Mouse (Mus musculus) myocyte (in vitro differentiated cells): ENCODE measurements at regions not wholly inside any gene's neighbourhood (a gene's known extent, or its start where the extent isn't known, plus 50 kb on each side); places are given as distances from the start of the nearest gene placed in this dataset.
A peak's percentile ranks its signal among the peaks of the same experiment; 100 is the strongest.
"Not testable (repeated sequence)": the region's sequence is repeated elsewhere in the genome, so short reads cannot be mapped to it uniquely, and the experiment has no call there.

Experiments
- H3K27me3 ChIP-seq: one replicate; pipeline ENCODE4 v1.6.1; 2011; ENCODE audit not compliant: control insufficient read depth, insufficient read depth, insufficient read length
- H3K36me3 ChIP-seq: one replicate; pipeline ENCODE4 v1.6.1; 2011; ENCODE audit not compliant: control insufficient read depth, insufficient read depth
- H3K4me2 ChIP-seq: one replicate; pipeline ENCODE4 v1.6.1; 2011; ENCODE audit warnings: low read depth, control low read depth
- H3K4me3 ChIP-seq: one replicate; pipeline ENCODE4 v1.5.1; 2011; ENCODE audit warnings: mild to moderate bottlenecking, control low read depth, moderate library complexity
- H3K79me2 ChIP-seq: one replicate; pipeline ENCODE4 v1.6.1; 2011; ENCODE audit not compliant: control insufficient read depth, insufficient read depth
- H3ac ChIP-seq: one replicate; pipeline ENCODE4 v1.6.1; 2011; ENCODE audit not compliant: control insufficient read depth, insufficient read length
- CEBPB ChIP-seq: IDR thresholded peaks from 2 replicates; pipeline ENCODE4 v1.6.1; 2011; ENCODE audit warnings: mild to moderate bottlenecking, moderate library complexity; ENCODE audit not compliant: poor library complexity, insufficient read depth, severe bottlenecking
- E2F4 ChIP-seq: IDR thresholded peaks from one replicate; pipeline ENCODE4 v1.6.1; 2011; ENCODE audit warnings: mild to moderate bottlenecking, control low read depth, moderate library complexity; ENCODE audit not compliant: insufficient read depth
- MAX ChIP-seq: IDR thresholded peaks from one replicate; pipeline ENCODE4 v1.6.1; 2011; ENCODE audit warnings: low read depth, mild to moderate bottlenecking, control low read depth
- MYOD1 ChIP-seq, 3 experiments: IDR thresholded peaks; one replicate each; pipeline ENCODE4 v1.6.1; 2011; ENCODE audit warnings: control low read depth in 2 of 3, low read depth in 2 of 3, mild to moderate bottlenecking in 2 of 3, moderate library complexity in 1 of 3; ENCODE audit not compliant: insufficient read length in 2 of 3, control insufficient read depth in 1 of 3
- MYOG ChIP-seq, 3 experiments: IDR thresholded peaks; one replicate each; pipeline ENCODE4 v1.6.1; 2011; ENCODE audit warnings: control low read depth in 2 of 3, low read depth in 2 of 3, mild to moderate bottlenecking in 2 of 3; ENCODE audit not compliant: insufficient read length in 2 of 3, control insufficient read depth in 1 of 3, insufficient read depth in 1 of 3
- POLR2A ChIP-seq: IDR thresholded peaks from one replicate; pipeline ENCODE4 v1.6.1; 2011; ENCODE audit warnings: low read depth, mild to moderate bottlenecking, control low read depth, moderate library complexity; ENCODE audit not compliant: insufficient read length
- POLR2AphosphoS2 ChIP-seq: IDR thresholded peaks from one replicate; pipeline ENCODE4 v1.6.1; 2011; ENCODE audit warnings: low read depth, control low read depth; ENCODE audit not compliant: insufficient read length
- REST ChIP-seq: IDR thresholded peaks from one replicate; pipeline ENCODE4 v1.6.1; 2011; ENCODE audit warnings: mild to moderate bottlenecking, control low read depth, moderate library complexity; ENCODE audit not compliant: insufficient read depth, insufficient read length
- SRF ChIP-seq: IDR thresholded peaks from one replicate; pipeline ENCODE4 v1.6.1; 2011; ENCODE audit warnings: low read depth; ENCODE audit not compliant: control insufficient read depth, insufficient read length
- TCF12 ChIP-seq: IDR thresholded peaks from one replicate; pipeline ENCODE4 v1.6.1; 2011; ENCODE audit warnings: mild to moderate bottlenecking, control low read depth; ENCODE audit not compliant: poor library complexity, insufficient read depth, severe bottlenecking
- TCF3 ChIP-seq: IDR thresholded peaks from one replicate; pipeline ENCODE4 v1.6.1; 2011; ENCODE audit warnings: low read depth, control low read depth; ENCODE audit not compliant: insufficient read length
- USF1 ChIP-seq: IDR thresholded peaks from one replicate; pipeline ENCODE4 v1.6.1; 2011; ENCODE audit warnings: low read depth, mild to moderate bottlenecking, control low read depth, moderate library complexity

- Histone ChIP-seq H3K4me3 (no peak overlapping the region), H3K79me2 (no peaks in the 10 kb centered on the region), H3K36me3 (no peaks in the 10 kb centered on the region), H3ac (no peak overlapping the region), H3K27me3 (no peaks in the 10 kb centered on the region), H3K4me2 (no peak overlapping the region)
- no peak for TF ChIP-seq POLR2AphosphoS2
- TF ChIP-seq TCF12, result no peak
- TF ChIP-seq MYOD1 (IDR thresholded peaks at IDR 0.05; ENCODE audit: control insufficient read depth in 1 of 3, insufficient read length in 2 of 3, low read depth in 2 of 3), result no peak
- no peak for TF ChIP-seq CEBPB
- TF ChIP-seq USF1, result no peak
- TF ChIP-seq POLR2A, result no peak
- no peak for TF ChIP-seq SRF
- no peak for TF ChIP-seq MAX
- no peak for TF ChIP-seq REST
- TF ChIP-seq TCF3, result no peak
- no peak for TF ChIP-seq MYOG (IDR thresholded peaks at IDR 0.05; ENCODE audit: control insufficient read depth in 1 of 3, insufficient read depth in 1 of 3, insufficient read length in 2 of 3, low read depth in 2 of 3)
- TF ChIP-seq E2F4, result no peak
These were observed 115.0 kb upstream of the Nudt7 start for GRCm38 (mm10) chr8:114018364-114018763.

- not testable (repeated sequence) for H3K79me2 ChIP-seq, H3K4me3 ChIP-seq, H3ac ChIP-seq, H3K4me2 ChIP-seq, H3K36me3 ChIP-seq, H3K27me3 ChIP-seq
These were observed 103.2 kb upstream of the Nudt7 start for GRCm38 (mm10) chr8:114030141-114030540.

- Histone ChIP-seq H3K36me3 (no peaks in the 10 kb centered on the region), H3K4me3 (no peak overlapping the region), H3K27me3 (no peaks in the 10 kb centered on the region), H3ac (no peak overlapping the region), H3K79me2 (no peaks in the 10 kb centered on the region), H3K4me2 (peak overlapping the region; percentile 25)
- no peak for TF ChIP-seq CEBPB
- no peak for TF ChIP-seq MYOG (IDR thresholded peaks at IDR 0.05; ENCODE audit: control insufficient read depth in 1 of 3, insufficient read depth in 1 of 3, insufficient read length in 2 of 3, low read depth in 2 of 3)
- TF ChIP-seq POLR2AphosphoS2, result no peak
- no peak for TF ChIP-seq E2F4
- TF ChIP-seq TCF3, result no peak
- no peak for TF ChIP-seq REST
- no peak for TF ChIP-seq MYOD1 (IDR thresholded peaks at IDR 0.05; ENCODE audit: control insufficient read depth in 1 of 3, insufficient read length in 2 of 3, low read depth in 2 of 3)
- no peak for TF ChIP-seq POLR2A
- TF ChIP-seq MAX, result no peak
- TF ChIP-seq SRF, result no peak
- TF ChIP-seq USF1, result no peak
- no peak for TF ChIP-seq TCF12
These were observed 80.9 kb upstream of the Nudt7 start for GRCm38 (mm10) chr8:114052426-114052825.

GRCm38 (mm10) chr8:114063566-114063965 is 69.8 kb upstream of the Nudt7 start:
- H3K4me2 ChIP-seq, result no peak overlapping the region
- no peaks in the 10 kb centered on the region for H3K79me2 ChIP-seq
- no peaks in the 10 kb centered on the region for H3K36me3 ChIP-seq
- H3K27me3 ChIP-seq, result no peaks in the 10 kb centered on the region
- no peak overlapping the region for H3K4me3 ChIP-seq
- no peak for TF ChIP-seq MYOD1 (IDR thresholded peaks at IDR 0.05; ENCODE audit: control insufficient read depth in 1 of 3, insufficient read length in 2 of 3, low read depth in 2 of 3)
- no peak for TF ChIP-seq MAX
- TF ChIP-seq POLR2AphosphoS2, result no peak
- no peak for TF ChIP-seq REST
- no peak for TF ChIP-seq TCF3
- TF ChIP-seq E2F4, result no peak
- no peak for TF ChIP-seq USF1
- no peak for TF ChIP-seq POLR2A
- TF ChIP-seq TCF12, result no peak
- no peak for TF ChIP-seq CEBPB
- H3ac ChIP-seq, result no peak overlapping the region

- no peak overlapping the region for H3ac ChIP-seq
- TF ChIP-seq REST, result no peak
- TF ChIP-seq SRF, result no peak
- TF ChIP-seq E2F4, result no peak
- TF ChIP-seq MYOG (IDR thresholded peaks at IDR 0.05; ENCODE audit: control insufficient read depth in 1 of 3, insufficient read depth in 1 of 3, insufficient read length in 2 of 3, low read depth in 2 of 3), result no peak
- H3K36me3 ChIP-seq, result no peaks in the 10 kb centered on the region
- H3K79me2 ChIP-seq, result no peaks in the 10 kb centered on the region
- no peaks in the 10 kb centered on the region for H3K27me3 ChIP-seq
- no peak overlapping the region for H3K4me3 ChIP-seq
- no peak overlapping the region for H3K4me2 ChIP-seq
These were observed 61.0 kb upstream of the Nudt7 start for GRCm38 (mm10) chr8:114072330-114072729.

- Histone ChIP-seq H3K4me2 (no peak overlapping the region), H3K4me3 (no peak overlapping the region), H3K27me3 (no peaks in the 10 kb centered on the region), H3K36me3 (no peaks in the 10 kb centered on the region), H3K79me2 (no peaks in the 10 kb centered on the region), H3ac (no peak overlapping the region)
- TF ChIP-seq E2F4, result no peak
- no peak for TF ChIP-seq SRF
- no peak for TF ChIP-seq CEBPB
- TF ChIP-seq USF1, result no peak
- no peak for TF ChIP-seq TCF12
- no peak for TF ChIP-seq POLR2A
- TF ChIP-seq POLR2AphosphoS2, result no peak
- no peak for TF ChIP-seq MYOG (IDR thresholded peaks at IDR 0.05; ENCODE audit: control insufficient read depth in 1 of 3, insufficient read depth in 1 of 3, insufficient read length in 2 of 3, low read depth in 2 of 3)
These were observed 59.2 kb upstream of the Nudt7 start for GRCm38 (mm10) chr8:114074122-114074521.
